ENCODE assay signal across 18 mouse cellular contexts in the genomic region with DNA sequence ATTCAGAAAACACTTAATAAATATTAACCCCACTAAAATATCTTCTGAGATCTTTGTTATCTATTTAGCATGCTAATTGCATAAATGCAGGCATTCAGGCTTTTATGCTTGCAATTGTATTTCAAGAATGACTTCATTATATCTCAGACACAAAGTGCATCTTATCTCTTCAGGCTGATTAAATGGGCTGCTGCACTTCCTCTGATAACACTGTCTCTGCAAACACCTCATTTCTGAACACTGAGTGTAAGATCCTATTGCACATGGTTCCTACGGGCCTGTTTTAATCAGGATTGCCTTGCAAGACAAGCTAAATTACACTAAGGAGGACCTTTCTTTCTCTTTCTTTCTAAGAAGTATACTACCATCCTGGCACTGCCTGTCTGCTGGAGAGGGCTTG.
"Had no signal": no experiment of that assay in that cellular context is flagged by ENCODE, and none has a peak within 500 bp of the region (broad histone marks: within the 10 kb centered on the region; RNA-seq: fewer than 3 reads in every experiment).

No protein-coding gene starts in this region.

- H3K27me3 ChIP-seq: megakaryocyte, embryonic 14.5 days; midbrain, embryonic 13.5 days; midbrain, embryonic 15.5 days; neural tube, embryonic 13.5 days; neural tube, embryonic 15.5 days had no signal

- H3K4me3 ChIP-seq: megakaryocyte, embryonic 14.5 days; midbrain, embryonic 10.5 days; midbrain, embryonic 13.5 days; midbrain, embryonic 15.5 days; myocyte; neural tube, embryonic 13.5 days; neural tube, embryonic 15.5 days had no signal

- H3K9me3 ChIP-seq: midbrain, embryonic 10.5 days; midbrain, embryonic 13.5 days; midbrain, embryonic 15.5 days; neural tube, embryonic 13.5 days; neural tube, embryonic 15.5 days had no signal

- DNase-seq: lung, adult 18-20 months; lung, embryonic 14.5 days; lung, postnatal 10 days; lung, postnatal 4 days; retina, postnatal 1 day; right cerebral cortex, adult 18-20 months; right cerebral cortex, postnatal 14 days; thymus, adult 18-20 months; thymus, postnatal 14 days; thymus, postnatal 36 days had no signal

- H3K9ac ChIP-seq: lung, embryonic 14.5 days; midbrain, embryonic 13.5 days; midbrain, embryonic 15.5 days; neural tube, embryonic 13.5 days; neural tube, embryonic 15.5 days had no signal

- ATAC-seq: midbrain, embryonic 13.5 days; midbrain, embryonic 15.5 days had no signal

- H3K36me3 ChIP-seq: midbrain, embryonic 10.5 days; midbrain, embryonic 13.5 days; midbrain, embryonic 15.5 days; neural tube, embryonic 13.5 days; neural tube, embryonic 15.5 days had no signal

- H3K4me1 ChIP-seq: megakaryocyte, embryonic 14.5 days; midbrain, embryonic 10.5 days; midbrain, embryonic 13.5 days; midbrain, embryonic 15.5 days; neural tube, embryonic 13.5 days had no signal

- H3K27ac ChIP-seq: midbrain, embryonic 10.5 days; midbrain, embryonic 13.5 days; midbrain, embryonic 15.5 days; neural tube, embryonic 13.5 days; neural tube, embryonic 15.5 days had no signal

- H3K4me2 ChIP-seq: liver, embryonic 11.5 days; lung, embryonic 14.5 days; midbrain, embryonic 13.5 days; midbrain, embryonic 15.5 days; neural tube, embryonic 13.5 days; neural tube, embryonic 15.5 days had no signal
